Mouse (Mus musculus) E14TG2a.4 (cell line): ENCODE measurements around the gene Rfesd.

Experiments
- H3K27me3 ChIP-seq: 2 replicates; pipeline ENCODE4 v1.6.1; 2014; ENCODE audit warnings: low read length, control low read depth; ENCODE audit not compliant: insufficient read depth
- H3K36me3 ChIP-seq: 2 replicates; pipeline ENCODE4 v1.6.1; 2014; ENCODE audit warnings: low read length, control low read depth; ENCODE audit not compliant: insufficient read depth
- H3K4me1 ChIP-seq: replicated peaks from 2 replicates; pipeline ENCODE4 v1.6.1; 2014; ENCODE audit warnings: low read depth, low read length, control low read depth
- H3K4me3 ChIP-seq: replicated peaks from 2 replicates; pipeline ENCODE4 v1.5.1; 2014; ENCODE audit warnings: mild to moderate bottlenecking, low read length
- H3K9me3 ChIP-seq: 2 replicates; pipeline ENCODE4 v1.6.1; 2014; ENCODE audit warnings: low read length, control low read depth
- CTCF ChIP-seq: conservative IDR thresholded peaks from 2 replicates; pipeline ENCODE4 v1.5.1; 2014; ENCODE audit warnings: low read length
- NANOG ChIP-seq: IDR thresholded peaks from 2 replicates; pipeline ENCODE4 v1.6.1; 2014; ENCODE audit warnings: borderline replicate concordance, low read length, mixed read lengths
- POU5F1 ChIP-seq: IDR thresholded peaks from 2 replicates; pipeline ENCODE4 v1.6.1; 2014; ENCODE audit warnings: low read length, borderline replicate concordance

Rfesd gene

GRCm38 (mm10) chr13:76056261-76056724 is 37.8 kb upstream of the Rfesd start:
- Histone ChIP-seq H3K36me3 (no peaks in the 10 kb centered on the region), H3K9me3 (no peaks in the 10 kb centered on the region), H3K4me3 (peak overlapping the region; percentile 81), H3K27me3 (peaks cover 60% of the 10 kb centered on the region), H3K4me1 (peaks cover 9% of the 10 kb centered on the region; the same call in 1 of the 2 replicates)
- TF ChIP-seq NANOG (no peak), CTCF (no peak), POU5F1 (no peak)

- no peak for TF ChIP-seq CTCF
- no peak for TF ChIP-seq NANOG
- no peak for TF ChIP-seq POU5F1
- Histone ChIP-seq H3K9me3 (no peaks in the 10 kb centered on the region), H3K27me3 (peaks cover 63% of the 10 kb centered on the region), H3K36me3 (no peaks in the 10 kb centered on the region), H3K4me3 (peak overlapping the region; percentile 81), H3K4me1 (peaks cover 9% of the 10 kb centered on the region; the same call in 1 of the 2 replicates)
Observed at GRCm38 (mm10) chr13:76055391-76056232, 37.1 kb upstream of the Rfesd start.

DNA sequence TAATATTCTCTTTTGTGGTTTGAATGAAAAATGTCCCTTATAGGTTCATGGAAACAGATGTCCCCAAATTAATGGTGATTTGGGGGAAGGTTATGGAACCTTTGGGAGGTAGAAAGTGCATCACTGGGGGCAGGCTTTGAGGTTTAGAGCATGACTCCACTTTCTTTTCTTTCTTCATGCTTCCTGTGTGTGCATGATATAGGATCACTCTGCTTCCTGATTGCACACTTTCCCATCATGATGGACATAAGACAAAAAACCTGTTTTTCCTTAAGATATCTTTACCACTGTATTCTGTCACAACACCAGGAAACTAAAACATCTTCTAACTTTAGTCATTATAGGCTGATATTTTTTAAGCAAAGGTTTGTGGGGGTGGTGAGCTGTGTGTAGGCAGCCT is 26.5 kb upstream of the Rfesd start:
- H3K4me1 ChIP-seq, result no peaks in the 10 kb centered on the region
- no peaks in the 10 kb centered on the region for H3K36me3 ChIP-seq
- no peak for TF ChIP-seq CTCF
- no peak for TF ChIP-seq POU5F1
- no peak overlapping the region for H3K4me3 ChIP-seq
- H3K27me3 ChIP-seq, result no peaks in the 10 kb centered on the region
- no peaks in the 10 kb centered on the region for H3K9me3 ChIP-seq

DNA sequence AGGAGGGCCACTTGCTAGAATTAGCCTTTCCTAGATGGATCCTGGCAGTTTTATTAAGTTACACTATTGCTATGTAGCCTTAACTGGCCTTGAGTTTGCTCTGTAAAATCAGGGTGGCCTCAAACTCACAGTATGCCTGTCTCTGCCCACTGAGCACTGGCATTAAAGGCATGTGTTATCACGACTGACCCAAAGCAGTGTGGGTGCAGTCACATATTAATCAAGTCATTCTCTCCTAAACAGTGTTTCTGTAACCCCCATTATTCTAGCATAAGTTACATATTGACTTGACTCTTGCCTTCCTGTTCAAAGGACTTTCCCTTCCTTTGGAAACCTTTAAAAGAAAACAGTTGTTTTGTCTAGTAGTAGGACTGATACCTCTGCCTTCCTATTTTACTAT is 23.9 kb upstream of the Rfesd start:
- Histone ChIP-seq H3K4me3 (no peak overlapping the region), H3K36me3 (no peaks in the 10 kb centered on the region), H3K27me3 (no peaks in the 10 kb centered on the region), H3K9me3 (no peaks in the 10 kb centered on the region), H3K4me1 (no peaks in the 10 kb centered on the region)
- TF ChIP-seq POU5F1 (no peak), CTCF (no peak), NANOG (no peak)

GRCm38 (mm10) chr13:76024588-76024987 is 6.1 kb upstream of the Rfesd start:
- no peaks in the 10 kb centered on the region for H3K9me3 ChIP-seq
- no peaks in the 10 kb centered on the region for H3K27me3 ChIP-seq
- TF ChIP-seq NANOG (no peak), POU5F1 (no peak), CTCF (no peak)
- no peak overlapping the region for H3K4me3 ChIP-seq
- no peaks in the 10 kb centered on the region for H3K36me3 ChIP-seq
- no peaks in the 10 kb centered on the region for H3K4me1 ChIP-seq

- TF ChIP-seq NANOG (no peak), POU5F1 (no peak), CTCF (no peak)
- Histone ChIP-seq H3K4me1 (peaks cover 2% of the 10 kb centered on the region; the same call in 1 of the 2 replicates), H3K36me3 (no peaks in the 10 kb centered on the region), H3K27me3 (no peaks in the 10 kb centered on the region), H3K9me3 (no peaks in the 10 kb centered on the region), H3K4me3 (no peak overlapping the region)
Observed at GRCm38 (mm10) chr13:76021782-76022181, 3.3 kb upstream of the Rfesd start.

GRCm38 (mm10) chr13:76018844-76019400 is 403 bp upstream of the Rfesd start:
- TF ChIP-seq CTCF (no peak), POU5F1 (no peak), NANOG (no peak)

GRCm38 (mm10) chr13:76017465-76017864 is 1.1 kb downstream of the Rfesd start:
- Histone ChIP-seq H3K9me3 (no peaks in the 10 kb centered on the region), H3K27me3 (no peaks in the 10 kb centered on the region), H3K36me3 (no peaks in the 10 kb centered on the region), H3K4me3 (peak overlapping the region; percentile 90), H3K4me1 (peaks cover 6% of the 10 kb centered on the region)
- no peak for TF ChIP-seq CTCF
- no peak for TF ChIP-seq NANOG
- TF ChIP-seq POU5F1, result no peak

More at GRCm38 (mm10) chr13:76018844-76019400, 403 bp upstream of the Rfesd start:
- Histone ChIP-seq H3K27me3 (no peaks in the 10 kb centered on the region), H3K9me3 (no peaks in the 10 kb centered on the region), H3K4me3 (no peak overlapping the region; the same call in 1 of the 2 replicates), H3K36me3 (no peaks in the 10 kb centered on the region), H3K4me1 (peaks cover 2% of the 10 kb centered on the region; the same call in 1 of the 2 replicates)
